Mouse (Mus musculus) E14TG2a.4 (cell line): ENCODE measurements at regions not wholly inside any gene's neighbourhood (a gene's known extent, or its start where the extent isn't known, plus 50 kb on each side); places are given as distances from the start of the nearest gene placed in this dataset.

ENCODE experiments used
- CTCF ChIP-seq: conservative IDR thresholded peaks from 2 replicates; pipeline ENCODE4 v1.5.1; 2014; ENCODE audit warnings: low read length
- NANOG ChIP-seq: IDR thresholded peaks from 2 replicates; pipeline ENCODE4 v1.6.1; 2014; ENCODE audit warnings: borderline replicate concordance, low read length, mixed read lengths
- POU5F1 ChIP-seq: IDR thresholded peaks from 2 replicates; pipeline ENCODE4 v1.6.1; 2014; ENCODE audit warnings: low read length, borderline replicate concordance

DNA sequence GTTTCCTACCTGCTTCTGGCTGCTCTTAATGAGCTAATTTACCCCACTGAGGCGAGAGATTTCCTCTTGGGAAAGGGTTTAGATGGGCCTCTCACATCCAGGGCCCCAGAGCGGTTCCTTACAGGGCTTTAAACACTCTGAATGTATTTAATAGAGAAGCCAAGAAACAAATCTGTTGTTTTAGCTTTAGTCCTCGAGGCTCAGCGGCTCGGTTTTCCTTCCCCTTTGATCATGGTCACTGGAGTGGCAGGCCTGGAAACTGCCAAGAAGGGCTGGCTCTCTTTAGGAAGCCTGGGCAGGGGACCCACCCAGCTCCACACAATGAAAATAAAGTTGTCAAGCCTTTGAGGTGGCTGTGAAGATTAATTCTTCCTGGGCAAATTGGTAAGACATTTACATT is 127.5 kb upstream of the Jag1 start:
- TF ChIP-seq CTCF (no peak), NANOG (no peak), POU5F1 (no peak)
